Mouse (Mus musculus) liver, adult 2 months (tissue): ENCODE results near the gene Arrdc3.

Experiments
- CTCF ChIP-seq: fragments of 200-500 bp; IDR thresholded peaks from 2 replicates; pipeline ENCODE4 v1.5.1; 2011; ENCODE audit warnings: low read depth, low read length, control low read depth
- POLR2A ChIP-seq: fragments of 200-500 bp; IDR thresholded peaks from 2 replicates; pipeline ENCODE4 v1.6.1; 2011; ENCODE audit warnings: low read length, control low read depth; ENCODE audit not compliant: insufficient read depth; ENCODE audit errors: extremely low read depth

DNA sequence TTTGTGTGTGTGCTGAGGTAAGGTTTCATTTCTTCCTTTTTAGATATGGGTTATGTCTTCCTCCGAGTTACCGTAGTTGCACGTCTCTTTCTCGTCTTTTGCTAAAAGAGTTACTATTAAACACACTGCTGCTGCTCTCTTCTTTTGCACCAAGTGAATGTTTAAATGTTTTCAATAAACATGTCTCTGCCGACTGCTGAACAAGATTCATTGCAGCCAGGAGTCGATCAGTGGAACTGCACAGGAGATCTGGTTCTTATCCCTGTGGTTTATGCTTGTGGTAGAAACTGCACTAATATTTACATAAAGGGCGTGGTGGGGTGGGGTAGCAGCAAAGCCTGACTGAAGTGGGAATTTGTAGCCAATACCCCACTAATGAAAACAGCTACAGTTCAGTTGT lies 45.0 kb downstream of the Arrdc3 start:
- no peak for TF ChIP-seq CTCF
- TF ChIP-seq POLR2A = no peak
